Mouse (Mus musculus) right cerebral cortex, adult 18-20 months (tissue): ENCODE results near the gene Mipol1.

Source experiments
- DNase-seq: peaks from one replicate; pipeline ENCODE4 v3.0.0; 2022; ENCODE audit warnings: mixed read lengths

Gene Mipol1

GRCm38 (mm10) chr12:57243671-57244495 is 13.7 kb downstream of the Mipol1 start:
- DNase-seq, result no peak

GRCm38 (mm10) chr12:57258572-57258971 is 28.3 kb downstream of the Mipol1 start:
- DNase-seq, result no peak

- DNase-seq, result no peak
Measured at GRCm38 (mm10) chr12:57275456-57275855, 45.2 kb downstream of the Mipol1 start.

GRCm38 (mm10) chr12:57281155-57282114 is 51.2 kb downstream of the Mipol1 start:
- DNase-seq, result peak; percentile 15

GRCm38 (mm10) chr12:57285303-57286059 is 55.3 kb downstream of the Mipol1 start:
- DNase-seq, result no peak

- DNase-seq, result no peak
Measured at GRCm38 (mm10) chr12:57307337-57307736, 77.1 kb downstream of the Mipol1 start.

GRCm38 (mm10) chr12:57307748-57308147 is 77.5 kb downstream of the Mipol1 start:
- no peak for DNase-seq

GRCm38 (mm10) chr12:57339053-57339452 is 108.8 kb downstream of the Mipol1 start:
- DNase-seq, result no peak

- no peak for DNase-seq
Measured at GRCm38 (mm10) chr12:57340111-57340510, 109.9 kb downstream of the Mipol1 start.

- DNase-seq, result no peak
Measured at GRCm38 (mm10) chr12:57362732-57363131, 132.5 kb downstream of the Mipol1 start.

GRCm38 (mm10) chr12:57364027-57364426 is 133.8 kb downstream of the Mipol1 start:
- DNase-seq, result no peak

GRCm38 (mm10) chr12:57371790-57372547 is 141.7 kb downstream of the Mipol1 start:
- no peak for DNase-seq

GRCm38 (mm10) chr12:57382797-57383196 is 152.6 kb downstream of the Mipol1 start:
- no peak for DNase-seq

- DNase-seq, result no peak
Measured at GRCm38 (mm10) chr12:57387588-57388292, 157.5 kb downstream of the Mipol1 start.

- DNase-seq, result no peak
Measured at GRCm38 (mm10) chr12:57399547-57399946, 169.3 kb downstream of the Mipol1 start.

- DNase-seq, result no peak
Measured at GRCm38 (mm10) chr12:57400186-57400585, 170.0 kb downstream of the Mipol1 start.

GRCm38 (mm10) chr12:57401126-57401525 is 170.9 kb downstream of the Mipol1 start:
- DNase-seq, result no peak

GRCm38 (mm10) chr12:57402360-57402759 is 172.1 kb downstream of the Mipol1 start:
- DNase-seq, result no peak

- no peak for DNase-seq
Measured at GRCm38 (mm10) chr12:57409976-57410375, 179.7 kb downstream of the Mipol1 start.

GRCm38 (mm10) chr12:57413833-57414232 is 183.6 kb downstream of the Mipol1 start:
- DNase-seq, result no peak

- no peak for DNase-seq
Measured at GRCm38 (mm10) chr12:57424902-57425301, 194.7 kb downstream of the Mipol1 start.
